Mouse (Mus musculus): ENCODE measurements at regions not wholly inside any gene's neighbourhood (a gene's known extent, or its start where the extent isn't known, plus 50 kb on each side); places are given as distances from the start of the nearest gene placed in this dataset.

DNA sequence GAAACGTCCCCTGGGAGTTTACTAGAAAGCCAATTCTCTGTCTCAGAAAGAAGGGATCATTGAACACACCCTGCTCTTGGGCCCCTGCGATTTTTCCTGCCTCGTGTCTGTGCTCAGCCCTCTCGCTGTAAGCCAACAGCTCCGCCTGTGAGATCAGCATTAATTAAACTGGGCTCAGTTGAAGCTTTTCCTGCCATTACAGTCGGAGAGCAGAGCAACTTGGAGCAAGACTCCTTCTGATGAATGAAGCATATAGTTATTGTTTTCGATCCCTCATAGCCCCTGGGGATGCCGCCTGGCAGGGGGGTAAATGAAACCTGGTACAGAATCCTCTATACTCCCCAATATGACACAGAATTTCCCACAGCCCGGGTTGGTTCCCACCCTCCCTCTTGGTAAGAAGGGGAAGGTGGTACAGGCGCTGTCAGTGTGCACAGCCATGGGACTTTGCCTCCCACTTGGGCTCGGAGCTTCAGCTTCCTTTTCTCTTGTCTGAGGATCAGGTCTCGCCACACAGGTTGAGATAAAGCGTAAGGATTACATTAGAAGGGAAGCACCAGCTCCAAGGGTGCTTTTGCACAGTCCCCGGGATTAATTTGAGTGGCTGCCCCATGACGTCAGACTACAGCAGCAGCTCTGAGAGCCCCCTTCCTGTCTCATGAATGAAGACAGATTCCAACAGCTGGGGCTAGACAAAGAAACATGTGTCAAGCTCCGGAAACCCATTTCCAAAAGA lies 257.1 kb downstream of the Mycn start:
- peak; percentile 30; the same call in 1 of the 2 replicates for ATAC-seq (ENCODE audit: insufficient read depth, low FRiP score)
- H3K9ac ChIP-seq (ENCODE audit: low read length) = no peak overlapping the region
- H3K27ac ChIP-seq (ENCODE audit: low read length) = no peak overlapping the region
- H3K9me3 ChIP-seq (replicated peaks; ENCODE audit: control insufficient read depth, low read length) = no peaks in the 10 kb centered on the region
- no peak overlapping the region for H3K4me2 ChIP-seq (ENCODE audit: low read depth, low read length)
- peaks cover 16% of the 10 kb centered on the region for H3K4me1 ChIP-seq (ENCODE audit: control insufficient read depth, insufficient read depth, low read length)
- 42% methylated on average over 16 of the region's 16 CpGs for WGBS
- no peaks in the 10 kb centered on the region for H3K36me3 ChIP-seq (ENCODE audit: control insufficient read depth, insufficient read depth, low read length)
- no peaks in the 10 kb centered on the region for H3K27me3 ChIP-seq (ENCODE audit: control insufficient read depth, insufficient read depth, low read length)
- H3K4me3 ChIP-seq (replicated peaks; ENCODE audit: low read length) = no peak overlapping the region

DNA sequence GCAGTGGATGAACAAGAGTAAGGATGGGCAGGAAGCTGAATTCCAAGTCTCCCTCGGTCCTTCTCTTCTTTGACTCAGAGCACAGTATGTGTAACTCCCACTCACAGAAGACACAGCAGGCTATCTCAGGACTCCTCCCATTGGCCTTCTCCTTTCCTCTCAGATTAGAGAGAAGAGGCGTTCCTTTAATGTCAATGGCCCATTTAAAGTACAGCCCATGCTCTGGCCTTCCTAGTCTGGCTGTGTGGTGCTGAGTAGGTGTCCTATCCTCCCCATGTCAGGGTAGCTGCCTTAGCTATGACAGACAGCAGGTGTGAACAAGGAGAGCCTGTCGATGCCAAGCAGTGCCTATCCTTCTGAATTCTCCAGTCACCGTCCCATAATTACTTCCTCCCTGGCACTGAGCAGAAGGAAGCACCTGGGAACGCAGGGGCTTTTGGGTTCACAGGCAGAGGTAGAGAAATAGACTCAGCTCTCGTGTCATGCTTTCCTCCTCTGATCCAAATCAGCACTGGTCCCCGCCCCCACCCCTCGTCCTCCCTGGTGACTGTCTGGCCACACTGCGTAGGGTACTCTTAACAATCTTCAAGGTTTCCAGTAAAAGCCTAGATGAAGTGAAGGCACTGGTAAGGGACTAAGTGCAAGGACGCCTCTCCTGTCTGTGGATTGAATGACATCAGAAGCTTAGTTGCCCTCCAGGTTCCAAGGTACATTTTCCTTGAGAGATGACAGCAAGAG lies 257.8 kb downstream of the Mycn start:
- H3K4me2 ChIP-seq (ENCODE audit: low read depth, low read length) = no peak overlapping the region
- no peaks in the 10 kb centered on the region for H3K9me3 ChIP-seq (replicated peaks; ENCODE audit: control insufficient read depth, low read length)
- peaks cover 16% of the 10 kb centered on the region for H3K4me1 ChIP-seq (ENCODE audit: control insufficient read depth, insufficient read depth, low read length)
- WGBS = 65% methylated on average over 10 of the region's 10 CpGs
- H3K9ac ChIP-seq (ENCODE audit: low read length) = no peak overlapping the region
- H3K27ac ChIP-seq (ENCODE audit: low read length) = no peak overlapping the region
- H3K4me3 ChIP-seq (replicated peaks; ENCODE audit: low read length) = no peak overlapping the region
- no peak for ATAC-seq (ENCODE audit: insufficient read depth, low FRiP score)
- H3K27me3 ChIP-seq (ENCODE audit: control insufficient read depth, insufficient read depth, low read length) = no peaks in the 10 kb centered on the region
- no peaks in the 10 kb centered on the region for H3K36me3 ChIP-seq (ENCODE audit: control insufficient read depth, insufficient read depth, low read length)

DNA sequence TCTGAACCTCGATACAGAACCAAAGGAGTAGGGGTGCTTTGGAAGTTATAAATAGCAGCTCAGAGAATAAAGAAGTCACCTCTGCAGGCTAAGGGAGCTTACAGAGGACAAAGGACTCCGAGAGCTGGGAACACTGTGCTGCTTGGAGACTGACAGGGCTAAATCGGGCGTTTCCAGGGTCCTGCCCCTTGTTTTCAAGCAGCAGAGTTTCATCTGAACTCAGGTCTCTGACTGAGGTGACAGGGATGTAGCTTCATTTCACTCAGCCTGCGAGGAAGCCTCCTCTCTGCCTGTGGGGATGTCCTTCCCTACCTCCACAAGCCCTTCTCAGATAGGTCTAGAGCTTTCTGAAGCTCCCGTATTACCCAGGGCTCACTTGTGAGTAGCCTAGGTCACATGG lies 260.6 kb downstream of the Mycn start:
- Histone ChIP-seq H3K4me2 (ENCODE audit: low read depth, low read length) (peak overlapping the region; percentile 47), H3K27ac (ENCODE audit: low read length) (no peak overlapping the region)
- no peak for ATAC-seq (ENCODE audit: insufficient read depth, low FRiP score)

DNA sequence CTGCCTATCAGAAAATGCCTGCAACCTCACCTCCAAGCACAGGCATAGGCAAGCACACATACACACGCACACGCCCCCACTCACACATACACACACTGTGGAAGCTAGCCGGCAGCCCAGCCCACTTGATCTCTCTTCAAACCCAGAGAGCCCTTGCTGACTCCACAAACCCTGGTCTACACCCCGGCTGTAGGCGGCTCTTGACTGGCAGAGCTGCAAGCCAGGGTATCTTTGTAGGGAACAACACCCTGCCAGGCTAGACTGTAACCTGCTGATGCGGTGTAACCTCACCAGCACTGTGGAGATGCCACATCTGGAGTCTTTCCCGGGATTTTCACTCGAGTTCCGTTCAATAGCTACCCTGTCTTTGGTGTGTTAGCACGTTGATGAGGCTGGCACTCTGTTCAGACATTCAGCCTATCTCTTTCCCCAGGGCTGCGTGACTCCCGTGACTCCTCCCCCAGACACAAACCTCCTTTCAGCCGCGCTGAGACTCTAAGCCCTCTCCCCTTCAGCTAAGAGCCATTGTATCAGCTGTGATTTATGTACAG lies 261.3 kb downstream of the Mycn start:
- H3K27ac ChIP-seq (ENCODE audit: low read length) = no peak overlapping the region
- H3K27me3 ChIP-seq (ENCODE audit: control insufficient read depth, insufficient read depth, low read length) = no peaks in the 10 kb centered on the region
- peaks cover 16% of the 10 kb centered on the region for H3K4me1 ChIP-seq (ENCODE audit: control insufficient read depth, insufficient read depth, low read length)
- WGBS = 15% methylated on average over 14 of the region's 14 CpGs
- no peaks in the 10 kb centered on the region for H3K9me3 ChIP-seq (replicated peaks; ENCODE audit: control insufficient read depth, low read length)
- H3K9ac ChIP-seq (ENCODE audit: low read length) = peak overlapping the region; percentile 57
- H3K36me3 ChIP-seq (ENCODE audit: control insufficient read depth, insufficient read depth, low read length) = no peaks in the 10 kb centered on the region
- 0 out of 2 replicates have a peak, but pooled peaks have one; percentile 34 for ATAC-seq (ENCODE audit: insufficient read depth, low FRiP score)
- H3K4me2 ChIP-seq (ENCODE audit: low read depth, low read length) = peak overlapping the region; percentile 47
- peak overlapping the region; percentile 18; the same call in 1 of the 2 replicates for H3K4me3 ChIP-seq (replicated peaks; ENCODE audit: low read length)

More for the DNA sequence above, 260.6 kb downstream of the Mycn start:
- H3K9me3 ChIP-seq (replicated peaks; ENCODE audit: control insufficient read depth, low read length) = no peaks in the 10 kb centered on the region
- H3K27me3 ChIP-seq (ENCODE audit: control insufficient read depth, insufficient read depth, low read length) = no peaks in the 10 kb centered on the region
- H3K36me3 ChIP-seq (ENCODE audit: control insufficient read depth, insufficient read depth, low read length) = no peaks in the 10 kb centered on the region
- H3K9ac ChIP-seq (ENCODE audit: low read length) = peak overlapping the region; percentile 57; the same call in 1 of the 2 replicates
- peaks cover 16% of the 10 kb centered on the region for H3K4me1 ChIP-seq (ENCODE audit: control insufficient read depth, insufficient read depth, low read length)
- WGBS = 32% methylated on average over 6 of the region's 6 CpGs
- H3K4me3 ChIP-seq (replicated peaks; ENCODE audit: low read length) = no peak overlapping the region

DNA sequence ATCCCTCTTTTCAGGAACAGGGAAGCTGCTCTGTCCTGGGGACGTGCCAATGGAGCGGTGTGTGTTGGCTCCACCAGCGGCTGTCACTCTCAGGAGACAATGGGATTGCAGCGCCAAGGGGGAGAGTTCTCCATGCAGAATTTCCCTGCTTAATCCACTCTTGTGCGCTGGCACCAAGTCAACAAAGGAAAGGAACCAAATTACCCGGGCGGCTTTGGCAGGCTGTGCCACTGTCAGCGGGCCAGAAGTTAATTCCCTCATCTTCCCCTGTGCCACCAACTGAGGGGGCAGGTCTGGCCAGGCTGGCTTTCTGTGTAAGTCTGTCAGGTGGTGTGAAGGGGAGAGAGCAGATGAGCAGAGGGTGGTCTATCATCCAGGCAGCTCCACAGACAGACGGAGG lies 265.0 kb downstream of the Mycn start:
- no peak for ATAC-seq (ENCODE audit: insufficient read depth, low FRiP score)
- Histone ChIP-seq H3K9ac (ENCODE audit: low read length) (no peak overlapping the region), H3K36me3 (ENCODE audit: control insufficient read depth, insufficient read depth, low read length) (no peaks in the 10 kb centered on the region), H3K27me3 (ENCODE audit: control insufficient read depth, insufficient read depth, low read length) (no peaks in the 10 kb centered on the region), H3K4me3 (replicated peaks; ENCODE audit: low read length) (no peak overlapping the region), H3K4me2 (ENCODE audit: low read depth, low read length) (no peak overlapping the region), H3K9me3 (replicated peaks; ENCODE audit: control insufficient read depth, low read length) (no peaks in the 10 kb centered on the region), H3K4me1 (ENCODE audit: control insufficient read depth, insufficient read depth, low read length) (peaks cover 3% of the 10 kb centered on the region; the same call in 1 of the 2 replicates), H3K27ac (ENCODE audit: low read length) (no peak overlapping the region)
- 65% methylated on average over 9 of the region's 9 CpGs for WGBS

DNA sequence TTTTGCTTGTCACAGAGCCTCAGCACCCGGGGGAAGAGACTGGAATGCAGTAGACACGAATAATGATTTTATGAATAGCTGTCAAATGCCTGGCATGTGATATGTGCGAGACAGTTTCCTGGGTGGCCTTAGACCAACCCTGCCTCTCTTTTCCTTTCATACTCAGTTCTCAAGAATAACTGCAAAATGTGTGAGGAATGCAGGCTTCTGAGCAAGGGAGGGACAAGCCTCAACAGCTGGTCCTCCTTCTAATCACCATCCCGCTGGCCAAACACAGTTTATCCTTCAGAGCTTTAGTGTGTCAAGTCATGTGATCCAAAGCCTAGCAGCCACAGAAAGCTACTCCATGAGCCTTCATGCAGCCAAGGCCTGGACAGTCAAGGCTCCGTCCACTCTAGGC lies 271.8 kb downstream of the Mycn start:
- Histone ChIP-seq H3K4me1 (ENCODE audit: control insufficient read depth, insufficient read depth, low read length) (peaks cover 5% of the 10 kb centered on the region; the same call in 1 of the 2 replicates), H3K36me3 (ENCODE audit: control insufficient read depth, insufficient read depth, low read length) (no peaks in the 10 kb centered on the region), H3K4me2 (ENCODE audit: low read depth, low read length) (no peak overlapping the region), H3K27me3 (ENCODE audit: control insufficient read depth, insufficient read depth, low read length) (no peaks in the 10 kb centered on the region), H3K27ac (ENCODE audit: low read length) (no peak overlapping the region), H3K4me3 (replicated peaks; ENCODE audit: low read length) (no peak overlapping the region), H3K9ac (ENCODE audit: low read length) (no peak overlapping the region), H3K9me3 (replicated peaks; ENCODE audit: control insufficient read depth, low read length) (no peaks in the 10 kb centered on the region)
- peak; percentile 47; the same call in 1 of the 2 replicates for ATAC-seq (ENCODE audit: insufficient read depth, low FRiP score)
- WGBS = 38% methylated on average over 5 of the region's 5 CpGs

DNA sequence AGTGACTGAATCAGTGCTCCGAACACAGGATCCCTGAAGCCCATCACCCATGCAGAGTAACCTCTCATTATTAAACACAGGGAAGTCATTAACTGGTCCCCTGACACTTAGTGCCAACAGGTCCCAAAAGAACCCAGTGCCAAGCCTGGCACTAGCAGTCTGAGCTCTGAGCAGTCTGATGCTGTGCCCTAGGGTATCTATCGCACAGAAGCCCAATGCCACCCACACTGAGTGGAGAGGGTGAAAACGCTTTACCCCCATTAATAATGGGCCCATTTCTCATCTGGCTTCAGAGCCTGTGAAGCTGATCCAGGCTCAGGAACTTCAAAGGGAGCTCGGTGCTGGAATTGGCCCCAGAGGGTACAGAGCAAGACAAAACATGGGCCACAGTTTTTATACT lies 272.8 kb downstream of the Mycn start:
- WGBS = 86% methylated on average over 4 of the region's 4 CpGs
- Histone ChIP-seq H3K4me3 (replicated peaks; ENCODE audit: low read length) (no peak overlapping the region), H3K4me1 (ENCODE audit: control insufficient read depth, insufficient read depth, low read length) (peaks cover 5% of the 10 kb centered on the region; the same call in 1 of the 2 replicates), H3K27ac (ENCODE audit: low read length) (no peak overlapping the region), H3K9me3 (replicated peaks; ENCODE audit: control insufficient read depth, low read length) (no peaks in the 10 kb centered on the region), H3K4me2 (ENCODE audit: low read depth, low read length) (no peak overlapping the region), H3K27me3 (ENCODE audit: control insufficient read depth, insufficient read depth, low read length) (no peaks in the 10 kb centered on the region), H3K36me3 (ENCODE audit: control insufficient read depth, insufficient read depth, low read length) (no peaks in the 10 kb centered on the region), H3K9ac (ENCODE audit: low read length) (no peak overlapping the region)
- no peak for ATAC-seq (ENCODE audit: insufficient read depth, low FRiP score)

DNA sequence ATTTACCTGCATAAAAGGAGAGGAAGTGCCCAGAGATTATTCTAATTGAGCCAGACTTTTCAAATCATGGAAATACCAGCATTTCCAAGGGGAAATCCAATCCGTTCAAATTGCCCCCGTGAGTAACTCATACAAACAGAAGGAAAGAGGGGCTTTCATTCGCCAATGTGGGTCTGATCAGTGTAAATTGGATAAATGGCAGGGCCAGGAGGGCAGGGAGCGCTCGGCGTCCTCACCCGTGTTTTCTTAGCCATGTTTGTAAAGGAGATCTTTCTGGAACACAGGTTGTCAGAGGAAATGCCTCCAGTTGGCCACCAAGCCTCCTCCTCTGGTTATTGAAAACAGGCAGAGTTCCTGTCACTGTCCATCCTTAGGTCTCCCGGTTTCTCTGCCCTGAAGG lies 286.1 kb downstream of the Mycn start:
- no peaks in the 10 kb centered on the region for H3K4me1 ChIP-seq (ENCODE audit: control insufficient read depth, insufficient read depth, low read length)
- H3K27ac ChIP-seq (ENCODE audit: low read length) = no peak overlapping the region
- H3K9ac ChIP-seq (ENCODE audit: low read length) = no peak overlapping the region
- H3K9me3 ChIP-seq (replicated peaks; ENCODE audit: control insufficient read depth, low read length) = 0 out of 2 replicates have a peak, but pooled peaks cover 4% of the 10 kb centered on the region
- no peak overlapping the region for H3K4me3 ChIP-seq (replicated peaks; ENCODE audit: low read length)
- H3K4me2 ChIP-seq (ENCODE audit: low read depth, low read length) = no peak overlapping the region
- no peaks in the 10 kb centered on the region for H3K27me3 ChIP-seq (ENCODE audit: control insufficient read depth, insufficient read depth, low read length)
- 87% methylated on average over 8 of the region's 8 CpGs for WGBS
- H3K36me3 ChIP-seq (ENCODE audit: control insufficient read depth, insufficient read depth, low read length) = no peaks in the 10 kb centered on the region
- ATAC-seq (ENCODE audit: insufficient read depth, low FRiP score) = no peak

DNA sequence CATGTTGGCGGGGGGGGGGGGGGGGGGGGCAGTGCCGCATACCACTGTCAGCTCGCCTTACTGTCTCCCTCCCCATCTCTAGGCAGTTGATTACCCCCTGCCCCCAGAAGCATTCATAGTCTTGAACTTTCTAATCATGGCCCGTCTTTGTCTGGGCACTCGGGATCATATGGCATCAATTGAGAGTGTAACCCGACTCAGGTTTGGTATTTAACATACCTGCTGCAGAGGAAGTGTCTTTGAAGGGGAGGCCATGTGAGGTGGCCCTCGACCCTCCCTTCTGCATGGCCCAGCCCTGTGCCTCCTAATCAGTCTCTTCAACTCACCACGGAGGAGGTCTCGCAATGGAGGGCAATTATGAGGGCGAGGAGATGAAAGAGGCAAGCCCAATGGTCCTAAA lies 286.5 kb downstream of the Mycn start:
- no peaks in the 10 kb centered on the region for H3K4me1 ChIP-seq (ENCODE audit: control insufficient read depth, insufficient read depth, low read length)
- no peak overlapping the region for H3K27ac ChIP-seq (ENCODE audit: low read length)
- 71% methylated on average over 9 of the region's 10 CpGs for WGBS
- no peak overlapping the region for H3K9ac ChIP-seq (ENCODE audit: low read length)
- H3K4me3 ChIP-seq (replicated peaks; ENCODE audit: low read length) = no peak overlapping the region
- H3K9me3 ChIP-seq (replicated peaks; ENCODE audit: control insufficient read depth, low read length) = 0 out of 2 replicates have a peak, but pooled peaks cover 4% of the 10 kb centered on the region
- H3K36me3 ChIP-seq (ENCODE audit: control insufficient read depth, insufficient read depth, low read length) = no peaks in the 10 kb centered on the region
- no peak for ATAC-seq (ENCODE audit: insufficient read depth, low FRiP score)
- no peaks in the 10 kb centered on the region for H3K27me3 ChIP-seq (ENCODE audit: control insufficient read depth, insufficient read depth, low read length)
- no peak overlapping the region for H3K4me2 ChIP-seq (ENCODE audit: low read depth, low read length)

All from stomach, embryonic 16.5 days (tissue).